Mouse (Mus musculus): ENCODE results near the gene Zranb1. TPM values are rescaled to one million over a fixed set of nuclear protein-coding genes. Genes with fewer than 3 reads are reported as not detected.

Gene Zranb1
- polyA plus RNA-seq, 1 experiment from 2014 or later: 20.0 TPM

DNA sequence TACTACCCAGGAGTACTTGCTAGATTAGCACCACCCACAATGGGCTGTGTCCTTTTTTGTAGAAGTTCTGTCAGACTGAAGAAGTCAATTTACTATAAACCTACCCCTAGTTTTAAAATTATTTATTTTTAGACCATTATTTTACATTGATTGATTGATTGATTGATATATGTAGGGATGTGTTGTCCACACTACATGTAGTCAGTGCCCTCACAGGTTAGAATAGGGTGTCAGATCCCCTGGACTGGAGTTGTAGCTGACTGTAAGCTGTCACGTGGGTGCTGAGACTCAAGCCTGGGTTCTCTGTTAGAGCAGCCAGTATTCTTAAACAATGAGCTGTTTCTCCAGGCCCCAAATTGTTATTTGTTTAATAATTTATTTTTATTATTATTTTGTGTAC is 37.6 kb upstream of the Zranb1 start:
- Histone ChIP-seq H3K9ac (no peak overlapping the region), H3K9me3 (replicated peaks) (no peaks in the 10 kb centered on the region), H3K4me2 (replicated peaks) (no peak overlapping the region), H3K27me3 (no peaks in the 10 kb centered on the region), H3K36me3 (no peaks in the 10 kb centered on the region), H3K27ac (no peak overlapping the region), H3K4me1 (no peaks in the 10 kb centered on the region), H3K4me3 (no peak overlapping the region)
- WGBS: 78% methylated on average over 1 of the region's 1 CpGs
- ATAC-seq (ENCODE audit: low FRiP score): no peak

DNA sequence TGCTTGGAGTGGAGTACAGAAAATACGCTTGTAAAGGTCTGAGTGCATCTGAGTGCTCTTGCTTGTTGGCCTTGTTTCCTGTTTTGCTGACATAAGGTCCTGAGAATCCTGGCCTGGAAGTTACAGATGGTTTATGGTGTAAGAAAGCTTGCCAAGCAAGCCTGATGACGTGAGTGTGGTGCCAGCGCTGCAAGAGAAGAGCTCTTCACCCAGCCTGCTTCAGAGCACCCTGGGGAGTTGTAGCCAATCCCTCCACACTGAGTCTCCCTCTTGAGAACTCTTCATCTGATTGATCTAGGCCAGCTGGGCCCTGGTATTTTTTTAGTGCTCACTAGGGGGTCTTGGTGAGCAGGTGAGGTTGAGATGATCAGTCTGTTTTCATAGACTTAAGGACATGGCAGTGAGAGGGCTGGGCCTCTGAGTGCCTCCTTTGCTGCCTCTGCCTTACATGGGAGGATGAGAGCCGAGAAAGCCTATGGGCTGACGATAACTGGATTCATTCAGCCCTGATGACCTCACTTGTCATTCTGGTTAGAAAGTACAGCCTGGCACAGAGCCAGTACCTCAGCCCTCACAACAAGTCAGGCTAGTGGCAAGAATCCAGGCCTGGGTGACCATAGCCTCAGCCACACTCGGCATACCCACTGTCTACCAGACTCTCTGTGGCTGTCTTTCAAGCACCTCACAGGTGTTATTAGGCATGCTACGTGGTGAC is 35.9 kb upstream of the Zranb1 start:
- Histone ChIP-seq H3K4me2 (replicated peaks) (no peak overlapping the region), H3K9me3 (replicated peaks) (no peaks in the 10 kb centered on the region), H3K9ac (no peak overlapping the region), H3K4me3 (no peak overlapping the region), H3K27me3 (no peaks in the 10 kb centered on the region), H3K4me1 (no peaks in the 10 kb centered on the region), H3K27ac (no peak overlapping the region), H3K36me3 (no peaks in the 10 kb centered on the region)
- WGBS: 79% methylated on average over 7 of the region's 7 CpGs
- ATAC-seq (ENCODE audit: low FRiP score): no peak

- no peak overlapping the region for H3K4me3 ChIP-seq
- 92% methylated on average over 9 of the region's 9 CpGs for WGBS
- no peak overlapping the region for H3K4me2 ChIP-seq (replicated peaks)
- H3K9ac ChIP-seq: no peak overlapping the region
- H3K27me3 ChIP-seq: no peaks in the 10 kb centered on the region
- no peaks in the 10 kb centered on the region for H3K4me1 ChIP-seq
- H3K27ac ChIP-seq: no peak overlapping the region
- no peaks in the 10 kb centered on the region for H3K9me3 ChIP-seq (replicated peaks)
- no peak for ATAC-seq (ENCODE audit: low FRiP score)
- H3K36me3 ChIP-seq: no peaks in the 10 kb centered on the region
These were observed 34.6 kb upstream of the Zranb1 start for GRCm38 (mm10) chr7:132896206-132896815.

- H3K4me1 ChIP-seq: no peaks in the 10 kb centered on the region
- no peak overlapping the region for H3K4me2 ChIP-seq (replicated peaks)
- 81% methylated on average over 10 of the region's 10 CpGs for WGBS
- H3K27ac ChIP-seq: no peak overlapping the region
- no peaks in the 10 kb centered on the region for H3K27me3 ChIP-seq
- H3K36me3 ChIP-seq: no peaks in the 10 kb centered on the region
- no peak overlapping the region for H3K4me3 ChIP-seq
- no peaks in the 10 kb centered on the region for H3K9me3 ChIP-seq (replicated peaks)
- H3K9ac ChIP-seq: no peak overlapping the region
- no peak for ATAC-seq (ENCODE audit: low FRiP score)
These were observed 33.7 kb upstream of the Zranb1 start for GRCm38 (mm10) chr7:132897258-132897657.

- H3K27ac ChIP-seq: no peak overlapping the region
- no peak overlapping the region for H3K4me3 ChIP-seq
- no peaks in the 10 kb centered on the region for H3K4me1 ChIP-seq
- WGBS: 90% methylated on average over 2 of the region's 2 CpGs
- no peak overlapping the region for H3K4me2 ChIP-seq (replicated peaks)
- no peaks in the 10 kb centered on the region for H3K9me3 ChIP-seq (replicated peaks)
- H3K9ac ChIP-seq: no peak overlapping the region
- no peaks in the 10 kb centered on the region for H3K27me3 ChIP-seq
- ATAC-seq (ENCODE audit: low FRiP score): no peak
- H3K36me3 ChIP-seq: no peaks in the 10 kb centered on the region
These were observed 32.7 kb upstream of the Zranb1 start for GRCm38 (mm10) chr7:132898234-132898633.

- H3K4me1 ChIP-seq: no peaks in the 10 kb centered on the region
- 59% methylated on average over 2 of the region's 2 CpGs for WGBS
- no peaks in the 10 kb centered on the region for H3K27me3 ChIP-seq
- no peak overlapping the region for H3K4me3 ChIP-seq
- H3K27ac ChIP-seq: no peak overlapping the region
- H3K36me3 ChIP-seq: no peaks in the 10 kb centered on the region
- no peak overlapping the region for H3K4me2 ChIP-seq (replicated peaks)
- H3K9ac ChIP-seq: no peak overlapping the region
- H3K9me3 ChIP-seq (replicated peaks): no peaks in the 10 kb centered on the region
- no peak for ATAC-seq (ENCODE audit: low FRiP score)
These were observed 30.0 kb upstream of the Zranb1 start for GRCm38 (mm10) chr7:132900826-132901531.

GRCm38 (mm10) chr7:132903796-132904195 is 27.1 kb upstream of the Zranb1 start:
- Histone ChIP-seq H3K27me3 (no peaks in the 10 kb centered on the region), H3K36me3 (no peaks in the 10 kb centered on the region), H3K4me2 (replicated peaks) (no peak overlapping the region), H3K9ac (no peak overlapping the region), H3K9me3 (replicated peaks) (0 out of 2 replicates have a peak, but pooled peaks cover 10% of the 10 kb centered on the region), H3K27ac (no peak overlapping the region), H3K4me1 (no peaks in the 10 kb centered on the region), H3K4me3 (no peak overlapping the region)
- ATAC-seq (ENCODE audit: low FRiP score): no peak
- WGBS: 81% methylated on average over 3 of the region's 3 CpGs

DNA sequence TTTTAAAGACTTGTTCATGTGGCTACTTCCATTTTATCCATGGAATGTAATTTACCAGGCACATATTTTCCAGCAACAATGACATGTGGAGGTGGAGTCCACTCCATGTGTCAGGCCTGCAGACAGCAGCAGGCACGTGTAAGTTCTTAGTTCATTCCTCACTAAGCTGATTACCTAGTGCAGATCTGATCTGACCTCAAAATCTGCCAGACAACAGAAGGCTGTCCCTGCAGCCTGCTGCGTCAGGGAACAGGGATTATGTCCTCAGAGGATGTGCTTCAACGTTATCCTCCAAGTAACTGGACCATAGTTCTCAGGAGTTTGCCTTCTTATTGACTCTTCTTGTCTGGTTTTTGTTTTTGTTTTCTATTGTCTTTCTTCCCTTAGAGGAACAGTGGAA is 9.0 kb upstream of the Zranb1 start:
- 67% methylated on average over 3 of the region's 3 CpGs for WGBS
- Histone ChIP-seq H3K4me2 (replicated peaks) (no peak overlapping the region), H3K36me3 (no peaks in the 10 kb centered on the region), H3K9ac (no peak overlapping the region), H3K27ac (no peak overlapping the region), H3K27me3 (no peaks in the 10 kb centered on the region), H3K4me1 (no peaks in the 10 kb centered on the region), H3K9me3 (replicated peaks) (no peaks in the 10 kb centered on the region; the same call in 1 of the 2 replicates), H3K4me3 (no peak overlapping the region)
- no peak for ATAC-seq (ENCODE audit: low FRiP score)

- Histone ChIP-seq H3K4me3 (no peak overlapping the region), H3K27me3 (no peaks in the 10 kb centered on the region), H3K4me2 (replicated peaks) (no peak overlapping the region), H3K9me3 (replicated peaks) (no peaks in the 10 kb centered on the region), H3K9ac (no peak overlapping the region), H3K4me1 (peaks cover 2% of the 10 kb centered on the region), H3K36me3 (no peaks in the 10 kb centered on the region), H3K27ac (no peak overlapping the region)
- WGBS: 75% methylated on average over 2 of the region's 2 CpGs
- ATAC-seq (ENCODE audit: low FRiP score): no peak
These were observed 5.7 kb upstream of the Zranb1 start for GRCm38 (mm10) chr7:132925227-132925626.

DNA sequence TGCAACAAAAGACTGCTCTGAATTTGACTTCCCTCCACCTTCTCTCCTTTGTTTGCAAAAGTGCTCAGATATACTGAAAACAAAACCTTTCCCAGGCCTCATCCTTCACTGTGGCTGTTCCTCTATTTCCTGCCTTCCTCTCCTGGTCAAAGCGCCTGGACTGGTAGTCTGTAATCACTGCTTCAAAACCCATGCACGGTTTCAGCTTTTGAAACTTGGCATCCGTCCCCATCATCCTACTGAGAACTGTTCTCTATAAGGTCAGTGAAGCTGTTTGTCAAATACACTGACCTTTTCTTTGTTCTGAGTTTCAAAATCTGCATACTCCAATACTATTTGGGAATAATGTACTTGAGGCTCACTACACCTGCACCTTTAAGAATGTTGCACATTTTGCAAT is 3.7 kb upstream of the Zranb1 start:
- Histone ChIP-seq H3K36me3 (no peaks in the 10 kb centered on the region), H3K9ac (no peak overlapping the region), H3K4me1 (peaks cover 4% of the 10 kb centered on the region), H3K27me3 (no peaks in the 10 kb centered on the region), H3K4me2 (replicated peaks) (no peak overlapping the region), H3K9me3 (replicated peaks) (no peaks in the 10 kb centered on the region), H3K4me3 (no peak overlapping the region), H3K27ac (no peak overlapping the region)
- ATAC-seq (ENCODE audit: low FRiP score): no peak
- 62% methylated on average over 3 of the region's 3 CpGs for WGBS

DNA sequence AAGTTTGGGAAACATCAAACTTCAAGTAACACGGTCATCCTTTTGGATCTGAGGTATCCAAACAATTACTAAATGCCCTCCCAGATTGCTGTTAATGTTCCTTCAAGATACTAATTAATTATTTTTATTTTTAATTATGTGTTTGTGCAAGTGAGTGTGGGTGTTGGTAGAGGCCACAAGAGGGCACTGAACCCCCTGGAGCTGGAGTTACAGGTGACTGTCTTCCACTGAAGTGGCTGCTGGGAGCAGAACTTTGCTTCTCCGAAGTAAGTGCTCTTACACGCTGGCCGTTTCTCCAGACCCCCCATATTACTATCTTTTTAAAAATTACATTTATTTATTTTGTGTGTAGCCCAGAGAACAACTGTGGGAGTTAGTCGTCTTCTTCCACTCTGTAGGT is 887 bp upstream of the Zranb1 start:
- peak overlapping the region; percentile 72 for H3K4me2 ChIP-seq (replicated peaks)
- H3K4me3 ChIP-seq: peak overlapping the region; percentile 83
- H3K9me3 ChIP-seq (replicated peaks): no peaks in the 10 kb centered on the region
- WGBS: 92% methylated on average over 5 of the region's 5 CpGs
- H3K27ac ChIP-seq: no peak overlapping the region
- peak overlapping the region; percentile 91 for H3K9ac ChIP-seq
- no peaks in the 10 kb centered on the region for H3K36me3 ChIP-seq
- ATAC-seq (ENCODE audit: low FRiP score): no peak
- no peaks in the 10 kb centered on the region for H3K27me3 ChIP-seq
- H3K4me1 ChIP-seq: peaks cover 12% of the 10 kb centered on the region

- H3K9ac ChIP-seq: peak overlapping the region; percentile 91
- WGBS: under 1% methylated on average over 43 of the region's 55 CpGs
- peak overlapping the region; percentile 72 for H3K4me2 ChIP-seq (replicated peaks)
- ATAC-seq (ENCODE audit: low FRiP score): no peak
- no peaks in the 10 kb centered on the region for H3K9me3 ChIP-seq (replicated peaks)
- H3K27ac ChIP-seq: peak overlapping the region; percentile 98
- no peaks in the 10 kb centered on the region for H3K36me3 ChIP-seq
- peak overlapping the region; percentile 83 for H3K4me3 ChIP-seq
- no peaks in the 10 kb centered on the region for H3K27me3 ChIP-seq
- H3K4me1 ChIP-seq: peaks cover 12% of the 10 kb centered on the region
These were observed 814 bp downstream of the Zranb1 start for GRCm38 (mm10) chr7:132931560-132932351.
